Mouse (Mus musculus) heart, postnatal 10 days (tissue): Measurements from ENCODE around the gene Etnppl. TPM values are rescaled to one million over a fixed set of nuclear protein-coding genes. Genes with fewer than 3 reads are reported as not detected.

Experiments used
- DNase-seq, 2 experiments: peaks; one replicate each; pipeline ENCODE4 v3.0.0; 2021
- intact Hi-C: fragments of 180-260 bp; cut with DNase I; formaldehyde crosslinking; loops from one replicate; pipeline ENCODE4 v1.15.1; 2025
- total RNA-seq, 2 experiments: library from RNA; stranded (reverse); gene quantifications; 2 replicates each; pipeline ENCODE4 v1.2.3; 2021

Gene Etnppl
- not detected for total RNA-seq

DNA sequence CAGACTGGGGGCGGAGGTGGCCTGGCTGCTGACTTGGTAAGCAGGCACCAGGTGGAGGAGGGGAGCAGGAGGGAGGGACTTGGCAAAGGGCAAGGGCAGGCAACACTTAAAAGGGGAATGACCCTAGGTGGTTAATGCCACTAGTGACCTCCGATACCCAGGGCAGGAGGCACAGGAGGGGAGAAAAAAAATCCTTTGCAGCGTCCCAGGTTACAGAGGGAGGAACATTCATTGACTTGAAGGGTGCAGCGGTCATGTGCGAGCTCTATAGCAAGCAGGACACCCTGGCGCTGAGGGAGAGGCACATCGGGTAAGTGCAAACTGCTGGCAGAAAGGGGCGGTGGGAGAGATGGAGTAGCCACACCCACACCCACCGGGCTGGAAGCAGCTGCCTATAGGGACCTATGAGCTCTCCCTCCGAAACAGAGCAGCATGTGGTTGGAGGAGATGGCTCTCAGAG, at the start of gene Etnppl:
Gene Etnppl, plus strand, starts transcription at position 10 of the 460 bp plus-strand sequence.
- intact Hi-C loops: no loop called here
- DNase-seq: peak; percentile 5 to 9

DNA sequence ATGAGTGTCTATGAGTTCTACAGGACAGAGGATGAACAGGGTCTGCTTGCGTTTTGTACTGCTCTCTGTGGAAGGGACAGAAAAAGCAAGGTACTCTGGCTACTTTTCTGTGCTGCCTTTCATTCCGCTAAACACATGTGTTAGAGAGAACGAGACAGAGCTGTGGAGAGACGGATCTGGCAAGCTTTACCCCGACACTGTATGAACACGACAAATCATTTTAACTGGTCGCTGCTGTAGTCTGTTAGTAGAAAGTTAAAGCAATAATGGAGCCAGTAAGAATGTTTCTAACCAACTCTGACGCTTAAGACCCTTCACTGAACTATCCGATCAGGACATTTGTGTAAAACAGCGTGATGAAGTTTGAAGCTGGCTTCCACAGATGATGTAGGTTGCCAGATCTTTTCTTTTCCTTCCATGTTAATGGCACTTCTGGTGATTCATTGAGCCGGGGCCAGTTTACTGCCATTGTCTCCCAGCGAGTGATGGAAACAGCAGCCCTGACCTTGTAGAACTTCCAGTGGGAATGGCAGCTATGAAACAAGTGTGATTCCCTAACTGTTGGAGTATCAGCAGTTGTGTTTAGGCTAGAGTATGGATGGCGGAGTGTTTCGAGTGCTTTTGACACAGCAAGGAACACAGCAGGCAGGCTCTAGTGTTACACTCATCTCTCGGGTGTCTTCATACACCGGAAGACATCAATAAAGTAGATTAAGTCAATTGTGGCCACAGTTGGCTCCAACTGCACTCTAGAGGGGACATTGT, 48.7 kb upstream of the Etnppl start:
- no peak for DNase-seq
- intact Hi-C loops: no loop called here

DNA sequence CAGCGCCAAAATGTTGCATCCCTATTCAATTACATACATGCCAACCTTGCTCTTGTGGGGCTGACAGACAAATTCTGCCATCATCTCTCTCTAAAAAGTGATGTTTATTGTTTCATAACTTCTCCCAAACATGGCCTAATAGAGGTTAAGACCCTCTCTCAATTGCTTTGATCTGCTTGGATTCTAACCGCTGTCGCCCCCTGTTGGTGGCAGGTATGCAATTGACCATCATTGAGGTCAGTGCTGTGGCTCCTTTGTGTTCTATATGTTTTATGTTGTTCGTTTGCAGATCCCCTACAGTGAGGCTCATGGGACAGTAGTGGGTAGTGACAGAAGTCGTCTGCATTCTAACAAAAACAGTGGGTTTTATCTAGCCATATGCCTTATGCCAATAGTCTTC, 44.0 kb upstream of the Etnppl start:
- DNase-seq: no peak
- intact Hi-C loops: loop anchor here (1.0 to 5.0 kb wide), 2 partner anchors 86 to 390 kb away; no protein-coding TSS in a partner anchor

DNA sequence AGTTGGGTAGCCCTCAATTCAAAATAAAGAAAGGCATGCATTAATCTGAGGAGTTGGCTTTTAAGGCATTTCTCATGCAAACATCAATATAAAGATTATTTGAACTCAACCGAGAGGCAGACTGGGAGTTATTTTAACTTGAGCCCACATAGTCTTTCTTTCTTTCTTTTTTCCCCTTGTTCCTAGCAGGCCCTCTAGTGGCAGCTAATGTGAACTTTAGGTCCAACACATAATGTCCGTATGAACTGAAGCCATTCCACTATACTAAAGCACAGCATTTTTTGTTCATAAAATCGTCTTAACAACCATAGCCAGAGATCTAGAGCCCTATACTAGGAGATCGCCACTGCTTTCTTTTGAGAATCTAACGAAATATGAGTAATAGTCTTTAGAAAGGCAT, 42.6 kb upstream of the Etnppl start:
- intact Hi-C loops: loop anchor here (1.0 to 5.0 kb wide), 3 partner anchors 87 to 479 kb away; no protein-coding TSS in a partner anchor
- peak; percentile 56 to 72 for DNase-seq

DNA sequence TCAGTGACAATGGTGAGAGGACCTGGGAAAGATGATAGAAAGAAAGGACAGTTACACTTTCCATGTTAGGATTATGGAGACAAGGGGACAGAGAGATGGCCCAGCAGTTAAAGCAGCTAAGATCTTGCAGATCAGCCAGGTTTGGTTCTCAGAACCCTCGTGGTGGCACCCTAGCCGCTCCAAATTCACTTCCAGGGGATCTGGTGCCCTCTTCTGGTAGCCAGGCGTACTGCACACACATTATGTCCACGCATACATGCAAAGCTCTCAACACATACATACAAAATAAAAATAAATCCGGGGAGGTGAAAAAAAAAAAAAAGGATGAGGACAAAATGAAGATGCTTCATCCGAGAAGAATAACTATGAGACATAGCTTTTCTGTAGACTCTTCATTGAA, 40.6 kb upstream of the Etnppl start:
- intact Hi-C loops: loop anchor here (5.0 kb wide), 1 partner anchor 116 kb away; no protein-coding TSS in a partner anchor
- peak in 1 of 2 experiments; percentile 23 for DNase-seq

DNA sequence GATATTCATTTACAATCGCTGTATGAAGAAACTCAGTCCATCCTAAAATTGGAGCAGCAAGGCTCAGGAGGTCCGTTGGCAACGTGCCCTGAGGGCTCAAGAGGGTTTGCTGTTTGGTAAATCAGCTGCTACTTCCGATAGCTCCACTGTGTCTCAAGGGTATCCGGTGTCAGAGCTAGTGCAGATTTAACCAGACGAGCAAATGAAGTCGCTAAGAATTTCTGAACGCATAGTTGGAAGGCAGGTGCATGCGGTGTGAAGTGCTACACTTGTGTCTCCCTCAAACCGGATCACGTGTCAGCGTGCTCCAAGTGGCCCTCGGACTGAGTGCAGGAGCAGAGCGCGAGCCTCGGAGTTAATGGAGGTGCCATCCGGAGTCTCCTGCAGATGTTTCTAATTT, 37.7 kb upstream of the Etnppl start:
- intact Hi-C loops: loop anchor here (5.0 kb wide), 1 partner anchor 113 kb away; no protein-coding TSS in a partner anchor
- DNase-seq: peak; percentile 17

DNA sequence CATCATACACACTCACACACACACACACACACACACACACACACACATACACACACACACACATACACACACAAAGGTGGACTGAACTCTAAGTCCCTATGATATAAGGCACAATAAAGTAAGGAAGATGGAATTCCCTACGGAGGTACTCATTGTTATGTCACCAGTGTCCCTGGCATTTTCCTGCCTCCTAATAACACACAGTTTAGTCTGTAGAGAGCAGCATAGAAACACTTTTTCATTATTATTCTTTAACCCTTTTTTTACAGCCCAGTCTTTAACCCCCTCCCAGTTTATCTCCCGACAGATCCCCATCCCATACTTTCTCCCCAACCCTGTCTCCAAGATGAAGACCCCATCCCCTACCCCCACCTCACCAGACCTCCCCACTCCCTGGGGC, 35.7 kb upstream of the Etnppl start:
- DNase-seq: no peak
- intact Hi-C loops: no loop called here

DNA sequence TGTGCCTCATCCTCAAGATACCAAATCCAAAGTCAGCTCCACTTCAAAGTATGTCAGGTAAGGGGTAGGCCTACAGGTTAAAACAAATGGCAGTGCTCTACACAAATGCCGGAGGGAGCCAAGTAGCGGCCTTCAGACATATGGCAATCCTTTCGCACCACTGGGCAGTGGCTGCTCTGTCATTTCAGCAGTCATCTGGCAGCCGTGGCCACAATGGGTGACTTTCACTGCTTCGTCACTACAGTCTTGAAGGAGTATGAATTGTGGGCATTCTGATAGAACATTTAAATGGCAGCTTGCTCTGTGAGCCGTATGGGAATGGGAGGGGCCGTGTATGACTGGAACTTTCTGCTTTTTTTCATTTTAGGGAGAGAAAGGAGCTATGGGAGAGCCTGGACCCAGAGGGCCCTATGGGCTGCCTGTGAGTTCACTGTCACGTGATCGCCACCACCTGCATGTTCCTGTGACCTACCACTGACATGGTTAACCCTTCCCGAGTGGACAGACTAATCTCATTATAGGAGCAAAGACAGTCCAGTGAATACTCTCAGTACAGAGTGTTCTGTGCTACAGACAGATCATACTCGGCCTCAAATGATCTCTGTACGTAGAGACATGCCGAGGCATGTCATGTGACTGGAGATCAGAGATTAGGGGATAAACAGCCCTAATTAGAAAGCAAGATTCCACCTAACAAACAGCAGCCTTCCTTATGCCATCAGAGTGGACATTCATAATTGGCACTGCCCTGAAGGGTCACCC, 34.2 kb upstream of the Etnppl start:
- DNase-seq: no peak
- intact Hi-C loops: no loop called here

DNA sequence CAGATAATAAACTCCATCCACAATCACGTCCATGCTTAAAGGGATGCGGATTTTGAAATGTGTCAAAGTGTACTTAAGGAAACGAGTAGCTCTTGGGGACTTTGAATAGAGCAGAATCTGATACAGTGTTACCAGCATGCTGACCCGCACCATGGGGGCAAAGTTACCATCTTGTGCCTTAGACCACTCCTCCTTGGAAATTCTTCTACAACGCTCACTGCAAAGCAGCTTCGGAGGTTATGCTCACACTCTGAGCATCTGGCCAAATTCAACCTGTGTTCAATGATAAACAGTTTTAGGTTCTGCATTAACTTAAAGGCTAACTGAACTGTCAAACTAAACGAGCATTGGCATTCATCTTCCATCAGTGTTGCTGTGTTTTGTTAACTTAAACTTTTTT, 33.2 kb upstream of the Etnppl start:
- intact Hi-C loops: no loop called here
- no peak for DNase-seq

DNA sequence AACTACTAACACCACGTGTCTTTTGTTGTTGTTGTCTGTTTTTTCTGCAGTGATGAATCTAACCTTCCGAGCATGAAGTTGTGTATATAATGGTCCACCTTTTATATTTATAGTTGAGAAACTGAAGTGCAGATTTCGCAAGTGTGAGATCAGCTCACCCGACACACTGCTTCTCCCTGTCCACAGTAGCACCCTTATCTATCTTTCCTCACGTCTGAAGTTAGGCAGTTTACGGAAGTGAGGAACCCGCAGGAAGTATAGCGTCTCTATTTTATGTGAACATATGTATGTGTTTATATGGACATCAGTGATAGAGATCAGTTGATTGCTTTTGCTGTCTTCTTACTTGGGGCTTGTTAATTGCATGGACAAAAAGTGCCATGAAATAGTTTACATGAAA, 22.2 kb upstream of the Etnppl start:
- intact Hi-C loops: no loop called here
- DNase-seq: no peak

DNA sequence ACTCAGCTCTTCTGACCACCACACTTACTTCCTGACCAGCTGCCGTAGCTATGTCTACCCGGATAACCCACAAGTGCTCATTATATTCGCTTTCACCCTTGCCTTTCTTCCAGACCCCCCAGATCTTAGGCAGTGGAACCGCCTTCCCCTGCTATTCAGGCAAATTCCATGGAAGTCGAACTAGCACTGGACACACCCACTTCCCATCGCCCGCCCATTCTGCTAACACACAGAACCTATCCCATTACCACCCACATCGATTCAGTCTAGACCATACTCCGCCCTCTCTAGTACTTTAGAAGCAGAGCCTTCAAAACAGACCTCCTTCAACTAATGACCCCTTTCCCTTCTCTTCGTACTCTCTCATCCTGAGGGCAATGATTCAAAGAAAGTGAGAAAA, 15.8 kb upstream of the Etnppl start:
- intact Hi-C loops: no loop called here
- no peak for DNase-seq

DNA sequence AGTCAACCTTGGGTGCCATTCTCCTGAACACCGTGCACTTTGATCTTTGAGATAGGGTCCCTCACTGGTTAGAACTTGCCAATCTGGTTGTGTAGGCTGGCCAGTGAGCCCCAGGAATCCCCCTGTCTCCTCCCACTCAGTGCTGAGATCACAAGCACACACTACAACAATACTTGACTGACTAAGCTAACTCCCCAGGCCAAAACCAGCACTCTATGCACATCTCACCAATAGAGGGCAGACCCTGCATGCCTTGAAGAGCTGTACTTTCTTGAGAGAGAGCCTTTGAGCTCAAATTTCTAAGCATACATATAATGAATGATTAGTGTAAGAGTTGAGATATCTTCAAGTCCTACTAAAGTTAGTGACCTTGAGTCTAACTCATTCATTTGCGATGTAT, 9.3 kb upstream of the Etnppl start:
- intact Hi-C loops: loop anchor here (5.0 kb wide), 1 partner anchor 84 kb away; no protein-coding TSS in a partner anchor
- DNase-seq: peak; percentile 13 to 20

DNA sequence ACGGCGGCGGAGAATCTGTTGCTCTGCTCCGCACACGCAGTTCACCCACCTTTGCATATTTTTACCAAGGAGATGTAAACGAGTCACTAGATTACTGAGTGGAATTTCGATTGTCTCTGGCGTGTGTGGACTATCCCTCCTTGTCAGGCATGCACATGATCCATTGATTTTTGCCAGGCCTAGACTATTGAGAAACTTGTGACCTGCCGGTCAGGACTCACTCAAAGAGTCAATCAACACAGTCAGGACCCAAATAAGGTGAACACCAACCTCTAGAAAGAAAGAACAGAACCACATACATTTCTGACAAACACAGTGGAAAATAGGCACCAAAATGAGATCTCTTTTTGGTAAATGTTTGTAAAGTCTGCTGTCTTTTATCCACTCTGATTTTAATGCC, 2.8 kb upstream of the Etnppl start:
- no peak for DNase-seq
- intact Hi-C loops: no loop called here

DNA sequence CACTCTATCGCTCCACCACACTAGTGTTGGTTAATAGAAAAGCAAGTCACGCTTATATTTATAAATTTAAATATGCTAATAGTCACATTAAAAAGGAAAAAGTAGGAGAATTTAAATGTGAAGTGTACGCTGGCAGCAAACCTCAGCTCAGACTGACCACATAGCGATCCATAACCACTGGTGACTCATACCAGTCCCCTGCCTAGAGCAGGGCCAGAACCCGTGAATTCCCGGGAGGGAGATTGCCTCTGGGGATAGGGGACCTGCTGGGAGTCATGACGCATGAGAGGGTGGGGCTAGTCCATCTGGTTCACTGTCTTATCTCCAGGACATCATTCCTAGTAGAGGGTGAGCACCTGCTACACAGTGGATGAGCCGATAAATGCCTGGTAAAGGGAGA, 1.6 kb upstream of the Etnppl start:
- intact Hi-C loops: no loop called here
- DNase-seq: no peak

DNA sequence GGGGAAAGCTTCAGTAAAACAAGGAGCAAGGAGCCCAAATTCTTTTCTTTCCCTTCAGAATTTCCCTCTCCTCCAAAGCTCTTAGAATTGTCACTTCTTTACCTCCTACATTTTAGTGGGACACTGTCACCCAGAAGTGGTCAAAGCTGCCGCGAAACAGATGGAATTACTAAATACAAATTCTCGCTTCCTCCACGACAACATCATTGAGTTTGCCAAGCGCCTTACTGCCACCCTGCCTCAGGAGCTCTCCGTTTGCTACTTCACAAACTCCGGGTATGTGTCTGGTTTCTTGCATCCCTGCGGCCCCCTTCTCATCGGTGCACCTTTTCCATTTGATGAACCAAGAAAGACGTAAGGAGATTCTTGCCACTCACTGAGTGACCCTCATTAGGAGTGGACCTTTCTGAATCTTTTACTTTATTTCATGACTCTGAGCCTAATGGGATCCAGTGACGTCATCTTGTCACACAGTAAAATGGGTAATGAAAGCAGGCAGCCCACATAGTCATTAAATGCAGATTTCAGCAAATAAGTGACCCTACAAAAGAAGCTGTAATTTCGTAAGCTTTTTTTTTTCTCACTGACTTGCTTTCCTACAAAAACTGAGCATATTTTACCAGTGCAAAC, 3.4 kb downstream of the Etnppl start:
- DNase-seq: no peak
- intact Hi-C loops: no loop called here

DNA sequence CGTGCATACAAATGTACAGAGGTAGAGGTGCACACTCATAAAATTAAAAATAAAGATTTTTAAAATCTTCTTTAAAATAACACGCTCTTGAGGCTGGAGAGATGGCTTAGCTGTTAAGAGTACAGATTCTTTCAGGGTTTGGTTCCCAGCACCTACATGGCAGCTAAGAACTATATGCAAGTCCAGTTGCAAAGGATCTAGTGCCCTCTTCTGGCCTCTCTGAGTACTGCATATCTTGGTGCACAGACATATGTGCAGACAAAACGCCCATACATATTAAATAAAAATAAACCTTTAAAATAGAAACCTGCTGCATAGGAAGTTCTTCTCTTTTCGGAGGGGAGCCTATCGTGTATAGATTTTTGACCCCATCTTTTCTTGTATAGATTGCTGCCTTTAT, 11.1 kb downstream of the Etnppl start:
- intact Hi-C loops: no loop called here
- no peak for DNase-seq

DNA sequence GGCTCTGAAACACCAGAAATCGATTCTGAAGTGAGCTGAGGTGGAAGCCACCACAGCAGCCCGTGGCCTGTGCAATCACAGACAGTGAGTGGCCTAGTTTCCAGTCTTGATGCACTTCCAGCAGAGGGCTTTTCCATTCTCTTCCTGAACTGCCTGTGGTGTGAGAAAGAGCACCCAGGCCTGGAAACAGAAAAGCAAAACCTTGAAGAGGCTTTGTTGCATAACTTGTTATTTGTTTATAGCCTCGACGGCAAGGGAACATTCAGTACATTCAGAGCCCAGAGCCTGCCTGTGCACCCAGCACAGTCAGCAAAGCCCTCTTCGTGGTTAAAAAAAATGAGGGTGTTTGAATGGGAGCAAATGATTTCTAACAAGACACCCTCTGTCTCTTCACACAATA, 16.6 kb downstream of the Etnppl start:
- no peak for DNase-seq
- intact Hi-C loops: no loop called here

DNA sequence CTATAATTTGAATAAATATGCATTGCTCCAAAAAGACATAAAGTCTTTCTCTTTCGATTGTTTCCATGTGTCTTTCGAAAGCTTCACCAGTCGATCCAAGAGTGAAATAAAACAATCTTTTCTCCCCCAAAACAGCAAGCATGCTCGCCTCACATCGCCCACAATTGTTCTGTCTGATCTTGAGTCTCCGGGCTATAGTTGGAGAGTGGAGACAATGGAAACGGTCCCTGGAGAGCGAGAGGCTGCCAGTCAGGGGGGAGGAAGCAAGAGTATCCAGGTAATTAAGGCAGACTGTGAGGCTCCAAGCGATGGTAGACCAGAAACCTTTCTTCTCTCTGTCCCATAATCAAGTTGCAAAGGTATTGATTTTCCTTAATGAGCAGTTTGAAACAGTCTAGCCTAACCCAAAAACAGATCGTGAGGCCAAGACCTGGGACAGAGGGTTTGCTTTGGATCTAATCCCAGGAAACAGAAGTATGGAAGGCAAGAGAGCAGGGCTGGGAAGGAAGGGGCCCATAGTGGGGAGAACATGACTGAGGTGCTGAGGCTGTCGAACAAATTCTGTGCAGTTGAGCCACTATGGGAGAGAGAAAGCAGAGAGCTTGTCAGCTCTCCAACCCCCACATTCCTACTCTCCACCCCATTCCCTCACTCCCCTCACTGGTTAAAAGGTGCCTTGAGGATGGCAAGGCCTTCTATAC, 29.0 kb downstream of the Etnppl start:
- intact Hi-C loops: no loop called here
- no peak for DNase-seq

DNA sequence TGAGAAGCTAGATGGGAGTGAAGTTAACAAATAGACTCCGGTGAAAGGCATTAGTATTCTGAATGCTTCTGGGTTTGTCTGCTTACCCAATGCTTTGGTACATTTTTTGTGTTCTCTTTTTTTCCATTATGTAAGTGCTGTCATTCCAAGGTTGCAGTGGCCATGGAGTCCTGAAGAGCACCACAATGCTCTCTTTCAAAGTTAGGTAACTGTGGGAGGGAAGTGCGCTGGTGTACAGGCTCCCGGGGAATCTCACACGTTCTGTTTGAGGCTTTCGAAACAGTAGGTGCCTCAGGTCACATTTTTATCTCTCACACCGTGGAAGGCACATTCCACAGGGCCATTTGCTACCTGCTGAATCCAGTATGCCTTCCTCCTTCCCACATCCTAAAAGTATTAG, 32.3 kb downstream of the Etnppl start:
- intact Hi-C loops: no loop called here
- DNase-seq: no peak

DNA sequence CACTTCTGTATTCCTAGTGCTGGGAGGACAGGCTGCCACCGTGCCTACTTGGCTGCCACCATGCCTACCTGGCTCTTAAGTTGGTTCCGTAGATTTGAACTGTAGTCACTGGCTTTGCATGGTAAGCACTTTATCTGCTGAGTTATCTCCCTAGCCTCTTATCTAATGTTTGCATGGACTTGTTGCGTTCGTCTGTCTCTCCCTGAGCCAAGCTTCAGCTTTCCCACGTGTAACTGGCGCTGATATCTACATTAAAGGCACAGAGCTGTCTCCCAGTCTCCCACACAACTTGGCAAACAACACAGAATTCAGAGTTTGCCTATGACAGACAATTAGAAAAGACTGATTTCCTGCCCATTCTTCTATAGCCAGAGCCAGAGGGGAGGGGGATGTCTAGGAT, 43.4 kb downstream of the Etnppl start:
- intact Hi-C loops: no loop called here
- no peak for DNase-seq

DNA sequence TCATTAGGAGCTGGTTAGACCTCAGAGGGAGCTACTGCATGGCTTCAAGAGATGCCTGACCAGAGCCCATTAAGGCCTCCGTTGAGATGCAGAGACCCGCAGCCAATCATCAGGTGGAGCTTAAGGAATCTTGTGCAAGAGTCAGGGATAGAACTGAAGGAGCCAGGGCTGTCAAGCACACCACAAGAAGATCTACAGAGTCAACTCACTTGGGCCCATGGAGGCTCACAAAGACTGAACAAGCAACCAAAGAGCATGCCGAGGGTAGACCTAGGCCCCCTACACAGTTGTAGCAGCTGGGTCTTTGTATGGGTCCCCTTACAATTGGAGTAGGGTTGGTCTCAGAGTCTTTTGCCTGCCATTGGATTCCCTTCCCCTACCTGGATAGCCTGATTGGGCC, 45.2 kb downstream of the Etnppl start:
- intact Hi-C loops: no loop called here
- no peak for DNase-seq
